In the genomic region with DNA sequence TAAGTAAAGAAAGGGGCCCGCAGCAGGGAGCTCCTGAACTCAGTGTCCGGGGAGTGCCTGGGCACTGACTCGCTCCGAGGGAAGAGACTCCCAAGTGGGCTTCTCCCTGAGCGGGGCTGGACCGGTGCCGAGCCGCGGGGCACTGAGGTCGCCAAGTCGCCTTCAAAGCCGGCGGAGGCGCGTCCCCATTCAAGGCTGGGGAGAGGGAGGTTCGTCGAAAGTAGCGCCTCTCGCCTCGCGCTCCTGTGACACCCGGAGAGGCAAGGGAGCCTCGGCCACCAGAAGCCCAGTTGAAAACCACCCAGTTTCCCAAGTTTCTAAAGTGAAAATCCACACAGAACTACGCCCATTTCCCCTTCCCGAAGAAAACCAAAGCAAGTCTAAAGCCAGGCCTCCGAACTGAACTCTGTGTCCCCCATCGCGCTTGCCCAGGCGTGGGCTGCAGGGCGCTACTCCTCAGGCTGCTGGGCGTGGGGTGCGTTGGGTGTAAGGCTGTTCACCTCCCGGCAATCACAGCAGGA, we compare ENCODE assay signal across 8 mouse cellular contexts.
DNase-seq lines count a peak whose midpoint lies in the region; ATAC-seq lines count a peak whose summit lies in the region.

No protein-coding gene starts in this region.

- under 1% methylated on average over 32 of the region's 33 CpGs for WGBS in forebrain, embryonic 14.5 days
- under 1% methylated on average over 33 of the region's 33 CpGs for WGBS in hindbrain, embryonic 11.5 days

- no peak for ATAC-seq in CD4-positive, CD25-positive, alpha-beta regulatory T cell, adult 4 months
- ATAC-seq in forebrain, embryonic 14.5 days = no peak
- ATAC-seq in hindbrain, embryonic 11.5 days (ENCODE audit: low FRiP score) = no peak

- H3K9me3 ChIP-seq in forebrain, embryonic 14.5 days (replicated peaks; ENCODE audit: control insufficient read depth, low read length) = no peaks in the 10 kb centered on the region
- no peaks in the 10 kb centered on the region for H3K9me3 ChIP-seq in hindbrain, embryonic 11.5 days (ENCODE audit: control insufficient read depth, low read length)

- H3K27ac ChIP-seq in forebrain, embryonic 14.5 days (ENCODE audit: low read depth, low read length) = no peak overlapping the region
- no peak overlapping the region for H3K27ac ChIP-seq in hindbrain, embryonic 11.5 days (ENCODE audit: low read depth, low read length)

- peaks cover 40% of the 10 kb centered on the region for H3K27me3 ChIP-seq in forebrain, embryonic 14.5 days (replicated peaks; ENCODE audit: control insufficient read depth, insufficient read depth, low read length)
- H3K27me3 ChIP-seq in hindbrain, embryonic 11.5 days (ENCODE audit: control insufficient read depth, insufficient read depth, low read length) = peaks cover 69% of the 10 kb centered on the region

- H3K4me2 ChIP-seq in forebrain, embryonic 14.5 days (ENCODE audit: low read length) = peak overlapping the region; percentile 66
- H3K4me2 ChIP-seq in hindbrain, embryonic 11.5 days (replicated peaks; ENCODE audit: low read depth, low read length) = peak overlapping the region; percentile 51

- peak overlapping the region; percentile 29 for H3K4me3 ChIP-seq in forebrain, embryonic 14.5 days (ENCODE audit: low read depth, low read length)
- peak overlapping the region; percentile 25 for H3K4me3 ChIP-seq in hindbrain, embryonic 11.5 days (ENCODE audit: low read depth, low read length)

- peak overlapping the region; percentile 54 for H3K9ac ChIP-seq in forebrain, embryonic 14.5 days (ENCODE audit: low read length)
- H3K9ac ChIP-seq in hindbrain, embryonic 11.5 days (ENCODE audit: low read depth, low read length) = no peak overlapping the region

- intact Hi-C loops in left cerebral cortex, postnatal 14 days (cut with DNase I) = no loop called here

- peaks cover 17% of the 10 kb centered on the region; the same call in 1 of the 2 replicates for H3K4me1 ChIP-seq in forebrain, embryonic 14.5 days (ENCODE audit: control insufficient read depth, insufficient read depth, low read length)
- H3K4me1 ChIP-seq in hindbrain, embryonic 11.5 days (replicated peaks; ENCODE audit: control insufficient read depth, insufficient read depth, low read length) = peaks cover 3% of the 10 kb centered on the region

- DNase-seq in CD4-positive, CD25-positive, alpha-beta regulatory T cell, adult 2 months (ENCODE audit: low read depth, low spot score) = peak; percentile 57
- peak; percentile 45 for DNase-seq in adrenal gland, adult 8-10 months
- peak; percentile 37 for DNase-seq in forebrain, embryonic 14.5 days (ENCODE audit: low spot score)
- DNase-seq in hindbrain, embryonic 11.5 days (ENCODE audit: low spot score) = peak; percentile 66
- DNase-seq in liver = peak; percentile 28
- peak; percentile 73 for DNase-seq in neural tube, embryonic 10.5 days (ENCODE audit: extremely low spot score, low spot score)
- no peak for DNase-seq in left cerebral cortex, postnatal 14 days (ENCODE audit: low spot score in 2 of 2)

- no peaks in the 10 kb centered on the region for H3K36me3 ChIP-seq in forebrain, embryonic 14.5 days (ENCODE audit: control insufficient read depth, insufficient read depth, low read length)
- H3K36me3 ChIP-seq in hindbrain, embryonic 11.5 days (ENCODE audit: control insufficient read depth, insufficient read depth, low read length) = no peaks in the 10 kb centered on the region

Comparison
In these comparisons a context has a peak if more than half of its experiments do, and no peak if none do; other contexts are left out.
1. DNase-seq: peak in CD4-positive, CD25-positive, alpha-beta regulatory T cell, adult 2 months (single experiment), adrenal gland, adult 8-10 months (single experiment), forebrain, embryonic 14.5 days (single experiment), hindbrain, embryonic 11.5 days (single experiment), liver (single experiment) and neural tube, embryonic 10.5 days (single experiment); none in left cerebral cortex, postnatal 14 days (0 of 2).